Mouse (Mus musculus) activated CD4-positive, CD25-positive, alpha-beta regulatory T cell, adult 4 months (primary cell): ENCODE measurements around the gene Cebpa. TPM values are rescaled to one million over a fixed set of nuclear protein-coding genes. Genes with fewer than 3 reads are reported as not detected.

ENCODE experiments used
- ATAC-seq: one replicate; pipeline ENCODE4 v1.8.0; 2017
- polyA plus RNA-seq, 2 experiments: library from polyadenylated mRNA; unstranded; fragments of 100-300 nt; shearing (Covaris generic); gene quantifications; one replicate each; pipeline ENCODE4 v1.2.1; 2017

Gene Cebpa
- polyA plus RNA-seq, 2 experiments from 2014 or later = 0.81 to 1.2 TPM

DNA sequence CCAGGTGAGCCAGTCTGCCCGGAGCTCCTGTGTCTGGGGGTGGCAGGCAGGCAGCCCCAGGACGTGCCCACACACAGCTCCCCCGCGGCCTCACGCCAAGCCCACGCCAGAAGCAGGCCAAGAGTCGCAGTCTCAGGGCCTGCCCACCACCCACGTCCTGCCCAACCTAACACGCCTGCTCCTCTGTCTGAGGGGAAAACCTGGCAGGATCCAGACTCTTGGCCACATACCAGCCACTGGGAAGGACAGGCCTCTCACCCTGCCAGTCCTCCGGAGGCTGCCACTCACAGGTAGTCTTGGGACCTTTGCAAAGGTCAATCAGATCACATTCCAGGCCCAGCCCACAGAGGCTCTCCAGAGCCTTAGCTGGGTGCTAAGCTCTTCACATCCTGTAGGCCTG is 27.2 kb downstream of the Cebpa start:
- no peak for ATAC-seq

DNA sequence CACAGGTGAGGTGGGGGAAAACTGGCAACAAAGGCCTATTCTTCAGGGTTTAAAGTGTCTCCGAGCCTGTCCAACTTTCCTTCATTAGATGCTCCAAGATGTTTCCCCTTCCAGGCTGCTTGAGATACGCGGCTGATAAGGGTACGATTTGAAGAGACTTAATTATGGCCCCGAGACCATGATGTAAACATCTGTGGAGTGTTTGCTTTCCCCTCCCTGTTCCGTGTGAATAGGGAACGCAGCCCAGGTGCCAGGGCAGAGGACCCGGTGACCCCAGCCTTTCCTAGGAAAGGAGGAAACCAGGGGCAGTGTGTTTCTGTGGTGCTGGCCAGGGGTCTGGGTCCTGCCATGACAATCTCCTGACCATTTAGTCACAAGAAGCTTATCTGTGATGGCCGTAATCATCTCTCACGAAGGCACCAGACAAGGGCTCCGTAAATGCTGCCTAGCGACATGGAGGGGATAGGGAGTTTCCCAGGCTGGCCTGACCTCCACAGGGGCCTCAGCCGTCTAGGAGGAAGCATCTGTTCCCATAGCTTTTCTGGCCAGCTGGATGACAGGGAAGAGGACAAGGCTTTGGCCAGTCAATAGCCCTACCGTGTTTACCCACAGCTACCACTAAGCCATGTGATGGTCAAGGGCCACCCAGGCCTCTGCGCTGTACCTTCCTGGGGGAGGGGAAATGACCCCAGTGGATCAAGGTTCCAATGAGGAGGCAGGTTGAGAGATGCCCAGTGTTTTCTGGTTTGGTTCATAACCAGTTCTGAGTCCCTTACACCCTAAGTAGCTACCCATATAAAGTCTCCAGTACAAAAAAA is 30.7 kb downstream of the Cebpa start:
- no peak for ATAC-seq

DNA sequence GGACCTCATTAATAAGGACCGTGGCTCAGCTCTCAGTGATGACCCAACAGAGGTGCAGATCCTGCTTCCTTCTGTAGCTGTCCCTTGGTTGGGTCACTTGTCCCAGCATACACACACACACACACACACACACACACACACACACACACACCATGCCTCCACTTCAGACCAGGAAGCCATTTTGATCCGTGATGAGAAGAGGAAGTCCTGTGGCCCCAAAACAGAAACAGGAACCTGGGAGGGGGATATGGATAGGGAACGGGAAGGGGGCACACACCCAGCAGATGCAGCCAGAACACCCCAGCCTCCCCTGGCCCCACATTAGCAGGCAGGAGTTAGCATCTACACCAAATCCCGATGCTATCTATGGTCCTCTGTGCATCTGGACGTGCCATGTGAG is 31.8 kb downstream of the Cebpa start:
- ATAC-seq = no peak

GRCm38 (mm10) chr7:35154449-35154848 is 35.4 kb downstream of the Cebpa start:
- no peak for ATAC-seq

DNA sequence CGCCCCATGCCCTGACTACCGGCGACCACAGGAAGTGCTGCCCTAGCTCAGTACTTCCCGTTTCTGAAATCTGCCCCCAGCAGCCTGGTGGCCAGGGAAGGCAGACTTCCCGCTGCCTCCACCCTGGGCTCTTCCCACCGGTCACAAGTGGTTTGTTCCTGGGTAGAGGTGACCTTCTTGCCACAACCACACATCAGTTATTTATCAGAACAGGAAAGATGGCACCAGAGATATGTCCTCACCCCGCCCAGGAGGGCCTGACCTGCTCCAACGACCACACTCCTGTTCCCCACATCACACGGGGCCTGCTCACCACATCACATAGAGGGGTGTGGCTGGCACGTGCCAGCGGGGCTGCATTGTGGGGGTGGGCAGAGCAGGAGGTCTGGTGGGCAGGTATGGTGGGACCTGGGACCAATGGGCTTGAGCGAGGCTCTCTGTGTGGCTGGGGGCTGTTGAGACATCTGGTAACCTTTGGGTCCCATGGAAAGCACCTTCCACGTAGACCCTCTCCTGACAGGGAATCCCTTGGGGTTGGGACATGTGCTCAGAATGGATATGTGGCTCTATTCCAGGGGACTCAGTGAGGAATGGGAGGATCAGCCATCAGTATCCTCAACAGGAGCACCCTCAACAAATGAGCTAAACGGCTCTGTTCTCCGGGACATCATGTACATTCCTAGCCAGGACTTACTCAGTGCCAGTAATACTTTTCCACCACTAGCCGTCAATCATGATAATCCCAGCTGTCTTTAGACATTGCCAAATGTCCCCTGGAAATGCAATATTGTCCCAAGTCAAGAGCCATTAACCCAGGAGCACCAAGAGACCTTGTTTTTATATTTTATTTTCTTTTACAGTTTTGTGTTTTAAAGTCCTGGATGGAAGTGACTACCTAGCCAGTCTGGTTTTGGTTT is 37.7 kb downstream of the Cebpa start:
- peak; percentile 19 for ATAC-seq

DNA sequence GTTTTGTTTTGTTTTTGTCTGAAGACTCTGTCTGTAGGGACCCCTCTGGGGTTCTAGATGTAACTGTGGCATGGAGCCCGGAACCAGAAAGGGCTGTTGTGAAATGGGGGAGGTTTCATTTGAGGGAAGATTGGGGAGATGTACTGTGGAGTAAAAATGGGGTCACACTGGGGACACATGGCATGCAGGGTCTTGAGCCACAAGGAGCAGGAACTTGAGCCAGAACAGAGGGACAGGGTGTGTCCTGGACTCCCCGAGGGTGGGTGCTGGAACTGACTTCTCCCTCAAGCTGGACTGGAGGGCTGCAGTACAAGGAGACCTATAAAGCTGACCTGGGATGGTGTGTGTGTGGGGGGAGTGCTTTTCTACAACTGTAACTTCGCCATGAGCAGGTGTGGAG is 38.4 kb downstream of the Cebpa start:
- no peak for ATAC-seq

- ATAC-seq = no peak
Measured at GRCm38 (mm10) chr7:35162443-35162842, 43.4 kb downstream of the Cebpa start.

- ATAC-seq = no peak
Measured at GRCm38 (mm10) chr7:35163600-35163999, 44.5 kb downstream of the Cebpa start.

DNA sequence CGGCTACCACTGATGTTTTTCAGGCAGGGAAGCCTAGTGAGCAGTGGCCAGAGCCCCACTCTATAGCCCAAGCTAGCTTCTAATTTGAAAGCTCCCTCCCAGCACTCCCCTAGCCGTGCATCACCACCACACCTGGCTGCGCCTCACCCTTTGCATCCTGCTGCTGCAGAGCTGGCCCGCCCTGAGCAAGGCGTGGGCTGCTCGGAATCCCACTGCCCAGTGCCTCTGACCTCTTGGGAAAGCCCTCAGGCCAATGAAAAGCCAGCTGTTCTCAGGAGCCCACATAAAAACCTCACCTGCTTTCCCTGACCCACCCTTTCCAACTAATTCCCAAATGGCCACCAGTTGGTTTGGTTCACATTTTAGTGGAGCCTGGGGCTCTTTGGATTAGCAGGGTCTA is 45.0 kb downstream of the Cebpa start:
- no peak for ATAC-seq

- ATAC-seq = no peak
Measured at GRCm38 (mm10) chr7:35166988-35167387, 47.9 kb downstream of the Cebpa start.

- no peak for ATAC-seq
Measured at GRCm38 (mm10) chr7:35167925-35168324, 48.8 kb downstream of the Cebpa start.

GRCm38 (mm10) chr7:35169341-35169740 is 50.2 kb downstream of the Cebpa start:
- ATAC-seq = peak; percentile 60

Other genes starting within 250 kb of the Cebpa start
- gene Pepd, start 206.9 kb upstream of the Cebpa start, polyA plus RNA-seq = 10 to 100 TPM; 53.8 to 54.2 TPM
- 1 to 10 TPM; 7.8 to 8.6 TPM for gene Cebpg, start 62.7 kb upstream of the Cebpa start, polyA plus RNA-seq
- 1 to 10 TPM; 1.0 to 3.2 TPM for gene Slc7a10, start 67.1 kb downstream of the Cebpa start, polyA plus RNA-seq
- under 1 TPM in 1 of 2 experiments, not detected in 1; 0.85 TPM for gene Lrp3, start 96.2 kb downstream of the Cebpa start, polyA plus RNA-seq
- gene Gpatch1, start 199.1 kb downstream of the Cebpa start, polyA plus RNA-seq = 10 to 100 TPM; 20.9 to 25.5 TPM
- under 1 TPM; 0.29 to 0.36 TPM for gene Rhpn2, start 214.9 kb downstream of the Cebpa start, polyA plus RNA-seq